Mouse (Mus musculus): Measurements from ENCODE around the gene Wnk4. TPM values are rescaled to one million over a fixed set of nuclear protein-coding genes. Genes with fewer than 3 reads are reported as not detected.

Gene Wnk4
- polyA plus RNA-seq, 1 experiment from 2014 or later = 5.4 TPM

- Histone ChIP-seq H3K9me3 (replicated peaks; ENCODE audit: control insufficient read depth, low read length) (no peaks in the 10 kb centered on the region), H3K9ac (ENCODE audit: low read depth, low read length) (no peak overlapping the region), H3K36me3 (ENCODE audit: control insufficient read depth, insufficient read depth) (no peaks in the 10 kb centered on the region), H3K27ac (ENCODE audit: low read length) (no peak overlapping the region), H3K4me3 (ENCODE audit: low read depth, low read length) (no peak overlapping the region), H3K4me2 (ENCODE audit: low read depth, low read length) (no peak overlapping the region), H3K4me1 (ENCODE audit: control insufficient read depth, low read depth, low read length) (peaks cover 22% of the 10 kb centered on the region), H3K27me3 (ENCODE audit: control insufficient read depth, insufficient read depth, low read depth, low read length) (peaks cover 25% of the 10 kb centered on the region)
- ATAC-seq (ENCODE audit: low read depth) = no peak
- 50% methylated on average over 2 of the region's 2 CpGs for WGBS (ENCODE audit: insufficient replicate concordance)
Observed at GRCm38 (mm10) chr11:101251031-101251430, 9.3 kb upstream of the Wnk4 start.

GRCm38 (mm10) chr11:101252941-101253340 is 7.4 kb upstream of the Wnk4 start:
- H3K9ac ChIP-seq (ENCODE audit: low read depth, low read length) = peak overlapping the region; percentile 92
- ATAC-seq (ENCODE audit: low read depth) = no peak
- H3K4me3 ChIP-seq (ENCODE audit: low read depth, low read length) = peak overlapping the region; percentile 84
- H3K27me3 ChIP-seq (ENCODE audit: control insufficient read depth, insufficient read depth, low read depth, low read length) = peaks cover 6% of the 10 kb centered on the region
- H3K36me3 ChIP-seq (ENCODE audit: control insufficient read depth, insufficient read depth) = no peaks in the 10 kb centered on the region
- H3K4me2 ChIP-seq (ENCODE audit: low read depth, low read length) = peak overlapping the region; percentile 80
- 8% methylated on average over 7 of the region's 7 CpGs for WGBS (ENCODE audit: insufficient replicate concordance)
- H3K4me1 ChIP-seq (ENCODE audit: control insufficient read depth, low read depth, low read length) = peaks cover 28% of the 10 kb centered on the region
- no peaks in the 10 kb centered on the region for H3K9me3 ChIP-seq (replicated peaks; ENCODE audit: control insufficient read depth, low read length)
- H3K27ac ChIP-seq (ENCODE audit: low read length) = peak overlapping the region; percentile 88

- Histone ChIP-seq H3K4me3 (ENCODE audit: low read depth, low read length) (peak within 1 kb of the TSS; percentile 84), H3K27me3 (ENCODE audit: control insufficient read depth, insufficient read depth, low read depth, low read length) (no peaks in the 10 kb centered on the region), H3K4me1 (ENCODE audit: control insufficient read depth, low read depth, low read length) (peaks cover 36% of the 10 kb centered on the region), H3K9me3 (replicated peaks; ENCODE audit: control insufficient read depth, low read length) (no peaks in the 10 kb centered on the region), H3K9ac (ENCODE audit: low read depth, low read length) (peak within 1 kb of the TSS; percentile 92), H3K4me2 (ENCODE audit: low read depth, low read length) (peak within 1 kb of the TSS; percentile 80), H3K27ac (ENCODE audit: low read length) (peak within 1 kb of the TSS; percentile 88), H3K36me3 (ENCODE audit: control insufficient read depth, insufficient read depth) (no peaks in the 10 kb centered on the region)
- ATAC-seq (ENCODE audit: low read depth) = peak; percentile 87
- WGBS (ENCODE audit: insufficient replicate concordance) = 0% methylated on average over 40 of the region's 40 CpGs
Observed at GRCm38 (mm10) chr11:101253613-101254389, 6.6 kb upstream of the Wnk4 start, which contains the start of gene Vps25. Gene Vps25, plus strand, starts transcription at chr11:101253707.

GRCm38 (mm10) chr11:101255826-101256775 is 4.3 kb upstream of the Wnk4 start:
- 67% methylated on average over 13 of the region's 13 CpGs for WGBS (ENCODE audit: insufficient replicate concordance)
- H3K4me2 ChIP-seq (ENCODE audit: low read depth, low read length) = no peak overlapping the region
- H3K4me1 ChIP-seq (ENCODE audit: control insufficient read depth, low read depth, low read length) = peaks cover 54% of the 10 kb centered on the region
- ATAC-seq (ENCODE audit: low read depth) = no peak
- H3K27ac ChIP-seq (ENCODE audit: low read length) = peak overlapping the region; percentile 45
- no peaks in the 10 kb centered on the region for H3K36me3 ChIP-seq (ENCODE audit: control insufficient read depth, insufficient read depth)
- H3K9me3 ChIP-seq (replicated peaks; ENCODE audit: control insufficient read depth, low read length) = no peaks in the 10 kb centered on the region
- no peak overlapping the region for H3K9ac ChIP-seq (ENCODE audit: low read depth, low read length)
- H3K27me3 ChIP-seq (ENCODE audit: control insufficient read depth, insufficient read depth, low read depth, low read length) = peaks cover under 1% of the 10 kb centered on the region; the same call in 1 of the 2 replicates
- H3K4me3 ChIP-seq (ENCODE audit: low read depth, low read length) = no peak overlapping the region

GRCm38 (mm10) chr11:101259261-101259712 is 1.1 kb upstream of the Wnk4 start:
- H3K4me1 ChIP-seq (ENCODE audit: control insufficient read depth, low read depth, low read length) = peaks cover 60% of the 10 kb centered on the region
- H3K36me3 ChIP-seq (ENCODE audit: control insufficient read depth, insufficient read depth) = no peaks in the 10 kb centered on the region
- H3K9me3 ChIP-seq (replicated peaks; ENCODE audit: control insufficient read depth, low read length) = no peaks in the 10 kb centered on the region
- H3K4me3 ChIP-seq (ENCODE audit: low read depth, low read length) = peak overlapping the region; percentile 80
- 29% methylated on average over 6 of the region's 6 CpGs for WGBS (ENCODE audit: insufficient replicate concordance)
- H3K9ac ChIP-seq (ENCODE audit: low read depth, low read length) = peak overlapping the region; percentile 88
- peak overlapping the region; percentile 96 for H3K27ac ChIP-seq (ENCODE audit: low read length)
- peak overlapping the region; percentile 98 for H3K4me2 ChIP-seq (ENCODE audit: low read depth, low read length)
- peaks cover 30% of the 10 kb centered on the region for H3K27me3 ChIP-seq (ENCODE audit: control insufficient read depth, insufficient read depth, low read depth, low read length)
- 0 out of 2 replicates have a peak, but pooled peaks have one; percentile 1 for ATAC-seq (ENCODE audit: low read depth)

- H3K4me3 ChIP-seq (ENCODE audit: low read depth, low read length) = peak overlapping the region; percentile 80
- peak overlapping the region; percentile 98 for H3K4me2 ChIP-seq (ENCODE audit: low read depth, low read length)
- WGBS (ENCODE audit: insufficient replicate concordance) = under 1% methylated on average over 30 of the region's 30 CpGs
- no peaks in the 10 kb centered on the region for H3K36me3 ChIP-seq (ENCODE audit: control insufficient read depth, insufficient read depth)
- no peaks in the 10 kb centered on the region for H3K9me3 ChIP-seq (replicated peaks; ENCODE audit: control insufficient read depth, low read length)
- peak overlapping the region; percentile 88 for H3K9ac ChIP-seq (ENCODE audit: low read depth, low read length)
- peak overlapping the region; percentile 96 for H3K27ac ChIP-seq (ENCODE audit: low read length)
- peaks cover 53% of the 10 kb centered on the region for H3K4me1 ChIP-seq (ENCODE audit: control insufficient read depth, low read depth, low read length)
- peaks cover 45% of the 10 kb centered on the region for H3K27me3 ChIP-seq (ENCODE audit: control insufficient read depth, insufficient read depth, low read depth, low read length)
- no peak for ATAC-seq (ENCODE audit: low read depth)
Observed at GRCm38 (mm10) chr11:101260826-101261380, 536 bp downstream of the Wnk4 start.

GRCm38 (mm10) chr11:101262272-101262967 is 2.1 kb downstream of the Wnk4 start:
- no peak overlapping the region for H3K27ac ChIP-seq (ENCODE audit: low read length)
- 6% methylated on average over 24 of the region's 24 CpGs for WGBS (ENCODE audit: insufficient replicate concordance)
- H3K9me3 ChIP-seq (replicated peaks; ENCODE audit: control insufficient read depth, low read length) = no peaks in the 10 kb centered on the region
- peaks cover 55% of the 10 kb centered on the region for H3K27me3 ChIP-seq (ENCODE audit: control insufficient read depth, insufficient read depth, low read depth, low read length)
- ATAC-seq (ENCODE audit: low read depth) = no peak
- H3K9ac ChIP-seq (ENCODE audit: low read depth, low read length) = peak overlapping the region; percentile 36; the same call in 1 of the 2 replicates
- no peaks in the 10 kb centered on the region for H3K36me3 ChIP-seq (ENCODE audit: control insufficient read depth, insufficient read depth)
- peaks cover 48% of the 10 kb centered on the region for H3K4me1 ChIP-seq (ENCODE audit: control insufficient read depth, low read depth, low read length)
- H3K4me3 ChIP-seq (ENCODE audit: low read depth, low read length) = peak overlapping the region; percentile 80
- peak overlapping the region; percentile 98 for H3K4me2 ChIP-seq (ENCODE audit: low read depth, low read length)

Measured in liver, embryonic 16.5 days (tissue).